Mouse (Mus musculus): ENCODE measurements around the gene Prss35. TPM values are rescaled to one million over a fixed set of nuclear protein-coding genes. Genes with fewer than 3 reads are reported as not detected.

Gene Prss35
- total RNA-seq, 2 experiments from 2014 or later: 0.10 TPM; not detected in 1

DNA sequence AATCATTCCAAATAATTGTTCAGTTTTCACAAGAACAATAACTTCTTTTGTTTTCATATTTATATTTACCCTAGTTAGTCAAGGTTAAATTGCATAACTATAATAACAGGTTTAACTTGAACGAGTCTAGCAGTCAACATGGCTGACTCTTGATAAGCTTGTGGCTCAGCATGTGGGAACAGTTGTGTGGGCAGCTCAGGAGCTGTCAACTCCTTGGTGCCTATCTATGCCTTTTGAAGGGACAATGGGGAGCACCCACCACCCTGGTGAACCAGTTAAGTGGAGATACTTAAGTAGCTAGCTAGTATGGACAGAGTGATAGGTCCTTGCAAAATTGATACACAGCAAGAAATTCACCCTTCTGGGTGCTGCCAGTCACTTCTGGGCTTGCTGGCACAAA, 14.4 kb upstream of the Prss35 start:
- intact Hi-C loops (cut with DNase I): no loop called here
- DNase-seq: no peak

DNA sequence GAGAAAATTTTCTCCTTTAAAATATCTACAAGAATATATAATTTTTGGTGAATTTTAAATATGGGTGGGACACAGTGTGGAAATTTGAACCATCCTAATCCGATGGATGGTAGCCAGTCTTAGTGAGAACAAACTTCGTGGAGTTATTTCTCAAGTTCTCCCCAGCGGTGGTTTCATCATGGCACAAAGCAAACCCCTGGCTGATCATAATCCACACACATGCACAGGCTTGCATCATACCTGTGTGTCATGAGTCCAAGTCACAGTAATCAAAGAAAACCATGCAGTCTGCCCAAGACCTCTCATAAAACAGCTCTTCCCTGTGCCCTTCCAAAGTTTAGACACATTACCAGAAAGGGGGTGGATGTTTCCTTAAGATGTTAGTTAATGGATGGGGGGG, 13.6 kb upstream of the Prss35 start:
- DNase-seq: no peak
- intact Hi-C loops (cut with DNase I): no loop called here

DNA sequence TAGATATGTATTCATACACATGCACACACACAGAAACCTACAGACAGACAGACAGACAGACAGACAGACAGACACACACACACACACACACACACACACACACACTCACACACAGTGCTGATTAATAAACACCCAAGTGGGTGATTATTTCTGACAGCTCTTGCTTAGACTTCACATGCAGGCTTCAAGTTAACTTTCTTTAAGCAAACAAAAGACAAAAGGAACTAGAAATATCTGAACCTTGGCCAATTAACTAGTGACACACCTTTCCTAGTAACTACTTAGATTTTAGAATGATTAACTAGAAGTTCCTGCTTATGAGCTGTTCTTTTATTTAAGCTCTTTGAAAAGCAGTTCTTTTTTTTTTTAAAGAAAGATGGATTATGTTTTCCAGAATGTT, 9.1 kb upstream of the Prss35 start:
- intact Hi-C loops (cut with DNase I): no loop called here
- no peak for DNase-seq

DNA sequence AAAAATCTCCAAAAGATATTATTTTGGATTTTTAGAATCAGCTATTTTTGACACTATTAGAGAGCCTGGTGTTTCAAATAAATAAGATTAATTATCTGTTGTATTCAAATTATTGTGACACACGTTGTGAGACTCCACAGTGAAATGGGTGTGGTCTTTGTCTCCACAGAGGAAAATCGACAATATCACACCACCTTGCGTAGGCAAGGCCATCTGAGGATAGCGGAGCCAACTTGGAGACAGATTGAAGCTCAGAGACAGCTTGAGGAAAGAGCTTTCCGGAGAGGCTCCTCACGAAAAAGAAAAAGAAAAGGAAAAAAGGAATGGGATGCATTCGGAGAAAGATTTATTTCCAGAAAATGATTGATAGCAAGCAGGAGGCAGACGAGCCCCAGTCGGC, 8.7 kb upstream of the Prss35 start:
- intact Hi-C loops (cut with DNase I): no loop called here
- no peak for DNase-seq

DNA sequence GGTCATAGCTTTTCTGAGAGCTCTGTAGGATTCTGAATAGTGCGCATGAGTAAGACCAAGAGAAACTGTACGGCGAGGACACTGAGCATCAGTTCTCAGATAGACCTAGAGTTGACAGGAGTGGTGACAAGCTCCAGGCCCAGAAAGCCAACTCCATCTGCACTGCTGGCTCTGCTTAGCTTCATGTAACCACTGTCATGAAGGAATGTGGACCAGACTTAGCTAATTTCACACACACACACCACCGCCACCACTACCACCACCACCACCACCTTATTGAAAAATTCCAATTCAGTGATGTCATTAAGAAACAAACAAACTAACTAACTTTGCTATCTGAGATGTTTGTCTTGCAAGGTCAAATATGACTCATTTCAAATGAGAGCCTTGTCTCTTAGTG, 6.5 kb upstream of the Prss35 start:
- no peak for DNase-seq
- intact Hi-C loops (cut with DNase I): no loop called here

DNA sequence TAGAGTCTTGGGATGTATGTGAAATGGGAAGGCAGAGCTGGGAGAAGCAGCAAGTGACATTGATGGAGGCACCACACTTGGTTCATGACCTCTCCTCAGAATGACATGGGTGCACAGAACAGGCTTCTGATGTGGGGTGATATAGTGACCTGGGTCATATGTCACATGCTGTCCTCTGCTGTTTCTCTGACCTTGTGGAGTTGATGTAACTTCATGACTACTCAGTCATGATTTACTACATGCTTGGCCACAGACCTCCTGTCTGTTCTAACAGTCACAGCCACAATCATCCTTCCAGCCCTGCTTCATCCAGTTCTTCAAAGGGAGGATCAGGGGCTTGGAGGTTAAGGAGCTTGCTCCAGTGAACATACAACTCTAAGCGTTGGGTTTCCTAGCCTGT, 5.4 kb upstream of the Prss35 start:
- DNase-seq: no peak
- intact Hi-C loops (cut with DNase I): no loop called here

DNA sequence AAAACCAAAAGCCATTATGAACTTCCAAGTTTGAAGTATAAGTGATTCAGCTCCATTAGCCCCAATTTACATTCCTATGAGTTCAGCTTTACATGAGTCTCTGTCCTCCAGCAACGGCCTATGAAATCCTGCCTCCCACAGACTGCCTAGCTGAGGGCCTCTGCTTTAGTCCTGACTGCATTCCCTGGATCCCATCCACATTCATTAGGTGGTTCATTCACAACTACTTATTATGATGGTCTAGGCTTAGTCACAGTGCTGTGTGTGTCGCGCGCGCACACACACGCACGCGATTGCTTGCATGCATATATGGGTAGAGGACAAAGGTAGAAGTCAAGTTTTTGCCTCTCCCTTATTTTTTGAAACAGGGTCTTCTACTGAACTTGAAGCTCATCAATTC, 4.6 kb upstream of the Prss35 start:
- intact Hi-C loops (cut with DNase I): no loop called here

DNA sequence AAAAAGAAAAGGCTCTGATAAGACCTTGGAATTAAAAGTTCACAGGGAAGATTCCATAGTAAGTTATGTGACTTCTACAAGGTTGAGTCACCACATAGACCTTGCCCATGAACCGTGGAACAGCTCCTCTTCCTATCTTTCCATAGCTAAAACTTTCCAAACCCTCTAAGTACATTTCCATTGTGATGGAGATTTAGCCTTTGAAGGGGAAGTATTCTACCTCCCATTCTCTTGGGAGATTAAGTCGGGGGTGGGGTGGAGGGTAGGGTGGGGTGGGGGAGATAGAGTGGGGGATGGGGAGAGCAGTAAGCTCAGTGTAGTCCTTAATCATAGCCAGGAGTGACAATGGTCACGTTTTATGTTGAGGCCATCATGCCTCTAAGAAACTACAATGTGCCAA, 3.5 kb upstream of the Prss35 start:
- intact Hi-C loops (cut with DNase I): no loop called here
- DNase-seq: no peak

More for the DNA sequence above, 4.6 kb upstream of the Prss35 start:
- no peak for DNase-seq

DNA sequence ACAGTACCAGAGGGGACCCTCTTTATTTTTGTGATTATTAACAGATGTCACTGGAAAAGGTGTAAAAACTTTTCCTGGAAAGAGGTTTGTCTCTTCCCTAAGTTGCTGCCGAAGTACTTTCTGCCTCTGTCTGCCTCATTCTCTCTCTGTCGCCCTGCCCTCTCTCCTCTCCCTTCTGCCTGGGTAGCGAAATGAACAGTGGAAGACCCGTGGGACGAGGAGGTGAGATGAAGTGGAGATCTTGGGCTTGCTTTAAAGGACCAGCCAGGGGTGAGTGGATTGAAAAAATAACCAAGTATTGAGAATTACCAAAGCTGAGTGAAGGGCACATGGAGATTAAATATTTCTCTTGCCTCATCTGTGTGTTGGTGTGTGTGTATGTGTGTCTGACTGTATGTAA, 592 bp downstream of the Prss35 start:
- DNase-seq: no peak
- intact Hi-C loops (cut with DNase I): no loop called here

DNA sequence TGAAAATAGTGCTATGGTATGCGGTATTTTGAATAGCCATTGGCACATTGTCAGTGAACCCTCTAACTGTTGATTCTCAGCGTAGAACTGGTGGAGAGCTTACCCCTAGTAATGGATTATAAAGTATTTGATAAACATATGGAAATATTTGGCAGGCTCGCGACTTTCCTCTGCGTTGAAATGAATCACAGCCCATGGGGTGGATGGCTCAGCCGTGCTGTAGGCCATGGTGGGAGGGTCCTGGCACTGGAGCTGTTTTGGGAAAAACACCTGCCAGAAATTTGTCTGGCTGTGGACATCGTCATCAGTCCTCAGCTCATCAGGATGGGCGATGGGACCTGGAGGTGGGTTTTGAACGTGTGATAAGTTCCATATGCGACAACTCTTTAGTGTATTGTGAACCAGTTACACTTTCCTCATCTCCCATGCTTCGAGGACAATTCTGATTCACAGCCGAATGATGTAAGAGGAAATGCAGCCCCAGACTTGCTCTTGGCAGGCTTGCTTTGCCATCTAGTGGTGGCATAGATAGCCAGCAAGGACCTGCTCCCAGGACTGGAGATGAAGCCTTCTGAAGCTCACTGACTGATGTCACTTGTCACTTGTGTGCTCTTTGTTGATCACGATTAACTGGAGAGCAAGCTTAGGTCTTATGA, 2.6 kb downstream of the Prss35 start:
- intact Hi-C loops (cut with DNase I): loop anchor here (1.0 to 5.0 kb wide), 2 partner anchors 49 to 151 kb away; partner anchors contain the start of gene Me1
- DNase-seq: peak; percentile 17 to 20

DNA sequence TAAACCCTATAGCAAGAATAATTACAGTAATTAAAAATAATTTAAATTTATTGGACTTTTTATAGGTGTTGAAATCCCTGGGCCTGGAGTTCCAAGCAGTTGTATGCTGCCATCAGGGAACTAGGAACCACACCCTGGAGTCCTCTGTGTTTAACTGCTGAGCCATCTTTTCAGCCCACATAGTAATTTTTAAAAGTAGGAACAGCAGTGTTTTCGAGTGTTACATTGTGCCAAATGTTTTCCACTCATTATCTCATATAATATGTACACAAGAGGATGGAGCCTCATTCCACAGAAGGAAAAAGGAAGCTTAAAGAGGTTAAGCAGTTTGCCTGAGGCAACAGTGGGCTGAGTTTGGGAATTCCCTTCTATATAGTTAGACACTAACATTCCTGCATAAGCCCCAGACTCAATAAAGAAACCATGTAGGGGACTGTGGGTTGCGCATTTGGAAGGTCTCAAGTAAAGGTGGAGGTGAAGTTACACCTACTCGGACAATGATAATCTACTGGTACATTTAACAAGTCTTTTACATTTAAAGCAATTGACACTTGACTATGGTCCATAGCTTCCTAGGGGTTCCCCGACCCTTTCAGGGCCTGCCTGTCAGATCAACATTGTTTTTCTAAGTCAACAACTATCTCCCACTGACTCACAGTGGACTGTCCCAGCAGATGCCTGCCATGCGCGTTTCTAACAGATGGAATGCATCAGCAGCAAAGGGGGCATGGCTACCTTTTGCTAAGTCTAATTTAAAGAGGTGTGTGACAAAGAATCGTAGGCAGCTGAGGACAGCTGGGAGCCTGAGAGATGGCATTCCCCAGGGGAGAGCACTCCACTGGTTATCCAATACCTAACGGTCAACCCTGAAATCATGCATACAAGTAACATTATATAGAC, 19.3 kb downstream of the Prss35 start:
- intact Hi-C loops (cut with DNase I): no loop called here
- no peak for DNase-seq

DNA sequence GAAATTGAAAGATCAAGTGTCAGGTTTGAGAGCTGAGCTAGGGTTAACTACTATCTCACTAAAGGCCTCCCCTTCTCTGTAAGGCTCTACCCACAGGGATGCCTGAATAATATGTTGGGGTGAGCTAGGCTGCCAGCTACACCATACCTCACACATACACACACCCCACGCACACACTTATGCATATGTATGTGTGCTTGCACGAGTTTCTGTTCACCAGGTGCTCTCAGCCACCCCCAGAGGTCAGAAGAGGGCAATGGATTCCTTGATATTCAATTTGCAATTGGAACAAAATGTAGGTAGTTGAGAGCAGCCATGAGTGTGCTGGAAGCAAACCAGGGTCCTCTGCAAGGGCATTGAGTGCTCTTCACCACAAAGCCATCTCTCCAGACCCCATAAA, 20.6 kb downstream of the Prss35 start:
- intact Hi-C loops (cut with DNase I): no loop called here
- DNase-seq: no peak

DNA sequence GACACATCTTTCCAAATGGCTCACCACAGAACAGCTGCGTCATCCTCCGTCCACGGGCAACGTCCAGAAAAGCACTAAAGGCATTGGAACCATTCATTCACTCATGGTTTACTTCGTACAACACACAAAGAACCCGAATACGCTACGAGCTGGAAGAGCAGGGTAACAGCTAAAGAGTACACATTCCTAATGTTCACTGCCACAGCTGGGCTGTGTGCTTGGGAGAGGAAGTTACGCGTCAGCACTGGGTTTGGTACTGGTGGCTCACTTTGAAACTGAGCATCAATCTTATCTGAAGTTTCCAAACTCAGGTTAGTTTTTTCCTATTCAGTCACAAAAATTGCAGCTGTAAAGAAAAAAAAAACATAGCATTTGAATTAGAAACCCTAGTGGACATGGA, 23.5 kb downstream of the Prss35 start:
- intact Hi-C loops (cut with DNase I): no loop called here
- DNase-seq: no peak

DNA sequence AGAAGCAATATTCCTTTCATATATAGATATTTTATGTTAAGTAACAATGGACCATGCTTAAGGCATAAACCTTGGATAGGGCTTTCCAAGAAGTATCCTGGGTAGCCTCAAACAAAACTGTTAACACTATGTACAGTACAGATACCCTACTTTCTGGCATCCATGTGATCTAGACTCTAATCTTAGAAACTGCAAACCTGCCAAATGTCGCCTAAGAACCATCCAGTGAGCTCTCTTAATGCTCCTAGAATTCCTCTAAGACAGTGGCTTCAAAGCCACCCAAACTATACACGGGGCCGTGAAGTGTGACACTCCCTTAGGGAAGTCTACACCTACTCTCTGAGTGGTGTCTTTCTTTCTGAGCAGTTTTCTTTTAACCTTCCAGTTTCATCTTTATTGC, 29.4 kb downstream of the Prss35 start:
- DNase-seq: no peak
- intact Hi-C loops (cut with DNase I): no loop called here

DNA sequence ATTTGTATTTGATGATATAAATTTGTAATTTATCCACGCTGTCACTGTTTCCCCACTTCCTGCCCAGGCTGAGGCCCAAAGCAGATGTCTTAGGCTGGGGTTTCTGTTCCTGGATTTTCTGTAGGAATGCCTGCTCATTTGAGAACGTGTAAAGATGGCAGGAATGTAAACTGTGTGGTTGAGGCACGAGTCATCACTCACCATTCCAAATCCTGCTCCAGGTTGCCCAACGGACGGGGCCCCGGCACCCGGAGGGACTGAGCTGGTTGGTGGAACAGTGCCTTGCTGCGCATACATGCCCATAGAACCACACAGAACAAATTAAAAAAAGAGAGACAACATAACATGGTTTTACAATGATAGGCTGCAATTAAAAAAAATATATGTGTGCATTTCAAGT, 30.5 kb downstream of the Prss35 start:
- intact Hi-C loops (cut with DNase I): no loop called here
- DNase-seq: no peak

DNA sequence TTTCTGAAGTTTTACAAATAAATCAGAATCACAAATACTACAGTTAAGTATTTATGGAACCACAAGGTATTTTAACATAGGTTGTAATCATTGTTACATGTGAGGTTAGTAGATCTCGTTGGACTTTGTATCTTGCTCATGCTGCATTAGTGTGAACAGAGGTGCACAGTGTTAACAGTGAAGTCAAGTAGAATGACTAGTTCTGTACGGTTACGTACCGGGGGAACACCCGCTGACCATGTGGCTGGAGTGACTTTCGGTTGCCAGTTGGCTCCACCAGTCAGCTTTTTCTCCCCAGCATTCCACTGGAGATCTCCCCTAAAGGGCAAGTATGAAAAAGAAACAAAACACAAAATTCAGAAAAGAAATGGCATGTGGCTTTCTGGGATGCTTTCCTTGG, 31.9 kb downstream of the Prss35 start:
- intact Hi-C loops (cut with DNase I): no loop called here
- no peak for DNase-seq

DNA sequence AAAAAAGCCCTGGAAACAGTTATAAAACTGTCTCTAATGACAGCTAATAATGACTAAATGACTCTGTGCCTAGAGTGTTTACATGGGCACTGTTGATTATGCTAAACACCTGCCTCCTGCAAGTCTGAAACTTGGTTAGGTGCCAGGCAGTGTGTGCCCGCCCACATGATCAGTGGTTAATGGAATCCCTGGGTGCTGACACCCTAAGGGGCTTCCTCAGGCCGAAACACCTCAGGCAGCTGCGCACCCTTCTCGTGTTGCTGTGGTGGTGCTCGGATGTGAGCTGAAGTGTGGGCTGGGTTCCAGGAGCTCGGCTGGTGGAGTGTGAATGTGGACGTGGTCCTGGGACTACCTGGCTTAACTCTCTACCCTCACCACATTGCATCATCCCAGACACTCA, 33.9 kb downstream of the Prss35 start:
- DNase-seq: no peak
- intact Hi-C loops (cut with DNase I): no loop called here

DNA sequence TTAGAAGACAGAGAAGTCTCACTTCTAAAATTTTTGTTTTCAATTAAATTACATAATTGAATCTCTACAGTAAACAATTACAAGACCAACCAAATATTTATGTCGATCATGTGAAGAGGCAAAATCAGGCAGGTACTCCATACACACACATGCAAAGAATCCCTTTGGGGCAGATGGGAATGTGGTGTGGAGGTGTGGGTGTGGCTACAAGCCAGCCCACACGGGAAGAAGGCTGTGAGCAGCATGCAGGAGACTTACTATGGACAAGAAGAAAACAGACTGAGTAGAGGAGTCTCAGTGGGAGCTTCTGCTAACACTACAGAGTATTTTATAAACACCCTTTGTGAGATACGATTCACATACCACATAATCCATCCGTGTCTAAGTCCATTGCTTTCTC, 34.8 kb downstream of the Prss35 start:
- DNase-seq: no peak
- intact Hi-C loops (cut with DNase I): no loop called here

DNA sequence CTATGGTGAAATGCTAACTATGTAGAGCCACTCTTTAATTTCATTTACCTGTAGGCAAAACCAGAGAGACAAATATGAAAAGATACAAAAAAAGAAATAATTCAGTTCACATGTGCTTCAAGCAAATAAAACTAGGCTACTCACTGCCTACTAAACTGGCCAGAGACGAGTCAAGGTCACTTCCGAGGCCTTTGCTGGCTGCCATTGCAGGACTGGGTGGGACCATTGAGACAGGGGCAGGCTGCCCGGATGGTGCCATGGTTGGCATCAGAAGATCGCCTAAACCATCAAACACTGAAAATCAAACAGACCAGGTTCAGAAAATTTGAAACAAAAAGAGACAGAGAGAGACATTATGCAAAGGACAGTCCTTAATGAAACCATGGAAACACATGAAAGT, 38.0 kb downstream of the Prss35 start:
- DNase-seq: no peak
- intact Hi-C loops (cut with DNase I): no loop called here

DNA sequence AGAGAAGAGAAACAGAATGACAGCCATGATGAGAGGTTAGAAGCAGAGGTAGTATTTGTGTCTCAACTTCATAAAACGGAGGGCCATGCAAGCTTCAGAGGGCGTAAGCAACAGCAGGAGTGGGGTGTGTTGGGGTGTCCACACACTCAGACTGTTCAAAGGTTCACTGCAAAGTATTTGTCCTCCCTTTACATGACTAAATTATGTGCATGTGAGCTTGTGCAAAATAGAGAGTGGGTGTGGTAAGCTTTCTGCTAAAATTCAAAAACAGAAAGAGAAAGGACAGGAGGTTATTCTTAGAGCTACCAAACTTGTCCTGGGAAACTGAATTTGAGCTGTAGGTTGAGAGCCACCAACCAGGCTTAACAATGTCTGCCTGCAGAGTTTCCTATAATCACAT, 39.4 kb downstream of the Prss35 start:
- intact Hi-C loops (cut with DNase I): no loop called here

DNA sequence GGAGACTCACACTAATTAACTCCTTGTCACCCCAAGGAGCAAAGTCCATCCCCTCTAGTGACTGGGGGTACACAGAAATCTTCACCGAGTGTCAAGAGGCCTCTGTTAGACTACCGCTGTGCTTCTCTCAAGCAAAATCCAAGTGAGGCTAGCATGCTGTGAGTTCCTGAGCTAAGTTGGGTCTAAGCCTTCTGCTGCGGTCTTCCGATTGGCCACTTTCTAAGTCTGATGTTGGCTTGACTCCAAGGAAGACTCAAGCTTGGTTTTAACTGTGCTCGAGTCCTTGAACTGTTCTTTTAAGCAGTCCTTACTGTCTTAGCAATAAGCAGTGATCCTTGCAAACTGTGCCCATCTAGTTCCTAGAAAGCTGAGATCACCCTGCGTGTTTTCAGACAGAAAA, 45.7 kb downstream of the Prss35 start:
- DNase-seq: no peak
- intact Hi-C loops (cut with DNase I): no loop called here

More for the DNA sequence above, 39.4 kb downstream of the Prss35 start:
- no peak for DNase-seq

DNA sequence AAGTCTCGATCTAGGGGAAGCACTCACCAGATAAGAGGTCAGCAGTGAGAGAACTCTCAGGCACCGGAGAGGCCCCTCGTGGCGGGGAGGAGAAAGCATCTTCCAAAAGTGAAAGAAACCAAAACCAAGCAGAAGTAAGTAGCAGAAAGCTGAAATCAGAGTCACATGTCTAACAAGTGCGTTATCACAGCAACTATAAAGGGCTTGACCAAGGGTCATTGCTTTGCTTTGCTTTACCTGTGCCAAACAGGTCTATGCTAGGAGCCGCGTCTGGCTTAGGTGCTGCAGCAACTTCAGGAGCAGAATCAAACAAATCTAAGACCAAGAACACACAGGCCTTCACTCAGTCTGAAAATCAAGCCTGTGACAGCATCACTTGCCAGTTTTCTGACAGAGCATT, 48.5 kb downstream of the Prss35 start:
- intact Hi-C loops (cut with DNase I): no loop called here
- no peak for DNase-seq

Data from gastrocnemius, postnatal 36 days (tissue).